Comparison of ENCODE assay signal across 12 mouse cellular contexts in the genomic region with DNA sequence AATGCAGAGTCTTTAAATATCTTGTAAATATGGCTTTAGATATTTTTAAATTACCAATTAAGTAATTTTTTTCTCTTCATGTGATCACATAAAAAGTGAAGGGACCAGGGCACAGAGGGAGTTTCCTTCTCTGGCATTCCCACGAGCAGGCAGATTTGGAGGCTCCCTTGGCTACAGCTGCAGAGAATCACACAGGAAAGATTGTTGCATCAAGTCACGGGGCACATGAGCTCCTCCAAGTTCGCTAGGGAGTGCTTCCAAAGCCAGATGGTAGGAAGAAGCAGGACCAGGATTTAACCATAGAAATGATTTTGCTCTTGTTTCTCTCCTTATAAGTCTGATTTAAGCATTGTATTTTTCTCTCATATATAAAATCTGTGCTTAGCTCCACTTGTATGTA. TPM values are rescaled to one million over a fixed set of nuclear protein-coding genes. Genes with fewer than 3 reads are reported as not detected.
DNase-seq lines count a peak whose midpoint lies in the region; ATAC-seq lines count a peak whose summit lies in the region.
"Had no signal": no experiment of that assay in that cellular context is flagged by ENCODE, and none has a peak within 500 bp of the region (broad histone marks: within the 10 kb centered on the region; RNA-seq: fewer than 3 reads in every experiment).

No protein-coding gene starts in this region.

- no peaks in the 10 kb centered on the region for H3K9me3 ChIP-seq in neural tube, embryonic 15.5 days (replicated peaks)
- H3K9me3 ChIP-seq: lung, embryonic 15.5 days had no signal

- H3K27ac ChIP-seq in neural tube, embryonic 15.5 days (replicated peaks): no peak overlapping the region
- H3K27ac ChIP-seq: lung, embryonic 15.5 days had no signal

- H3K36me3 ChIP-seq in neural tube, embryonic 15.5 days: no peaks in the 10 kb centered on the region
- H3K36me3 ChIP-seq: lung, embryonic 15.5 days had no signal

- H3K4me3 ChIP-seq in neural tube, embryonic 15.5 days (replicated peaks): no peak overlapping the region
- H3K4me3 ChIP-seq: lung, embryonic 15.5 days; myocyte had no signal

- WGBS in neural tube, embryonic 15.5 days: 85% methylated on average over 3 of the region's 3 CpGs

- H3K4me1 ChIP-seq in neural tube, embryonic 15.5 days: no peaks in the 10 kb centered on the region
- H3K4me1 ChIP-seq: lung, embryonic 15.5 days had no signal

- no peak overlapping the region for H3K9ac ChIP-seq in neural tube, embryonic 15.5 days (replicated peaks)
- H3K9ac ChIP-seq: lung, embryonic 15.5 days had no signal

- DNase-seq in kidney, postnatal 14 days: peak; percentile 15
- no peak for DNase-seq in kidney, postnatal 25 days
- peak; percentile 9 for DNase-seq in gastrocnemius, postnatal 10 days
- DNase-seq in layer of hippocampus, adult 8-10 months (ENCODE audit: low spot score in 2 of 2): peak; percentile 14 to 17
- peak; percentile 36 for DNase-seq in right cerebral cortex, postnatal 25 days
- no peak for DNase-seq in embryo, embryonic 11 days
- DNase-seq: cerebellum, adult 9-11 months; spleen, adult 18-20 months; thymus, postnatal 25 days had no signal

- ATAC-seq in neural tube, embryonic 15.5 days (ENCODE audit: low FRiP score): no peak

- no peak overlapping the region for H3K4me2 ChIP-seq in neural tube, embryonic 15.5 days
- H3K4me2 ChIP-seq: lung, embryonic 15.5 days had no signal

- no peaks in the 10 kb centered on the region for H3K27me3 ChIP-seq in neural tube, embryonic 15.5 days (replicated peaks)
- H3K27me3 ChIP-seq: lung, embryonic 15.5 days had no signal

RNA-seq across cellular contexts. Expression of a gene that starts 53.9 kb away (rescaled TPM):
- 10 to 100 TPM; 54.4 to 64.8 TPM for total RNA-seq in gastrocnemius, postnatal 10 days (2021)
- total RNA-seq in layer of hippocampus, adult 8-10 months (2022): 1 to 10 TPM; 1.4 to 2.5 (median 2.0) TPM
- 2.2 and 2.8 TPM in 2 replicates for polyA plus RNA-seq in neural tube, embryonic 15.5 days (2015; fragmentation: Nextera tagmentation; extraction: Ambion mirVana)

Comparison
In these comparisons a context has a peak if more than half of its experiments do, and no peak if none do; other contexts are left out.
1. DNase-seq: peak in kidney, postnatal 14 days (single experiment), gastrocnemius, postnatal 10 days (single experiment), layer of hippocampus, adult 8-10 months (2 of 2) and right cerebral cortex, postnatal 25 days (single experiment); none in kidney, postnatal 25 days (0 of 2) and embryo, embryonic 11 days (single experiment).
2. RNA of a gene that starts 53.9 kb away (total RNA-seq): 54.4 to 64.8 TPM in gastrocnemius, postnatal 10 days; 1.4 to 2.5 TPM in layer of hippocampus, adult 8-10 months; every median in the first group is over 10 times any median in the second.